Mouse (Mus musculus): Measurements from ENCODE around the gene Uqcr10. TPM values are rescaled to one million over a fixed set of nuclear protein-coding genes. Genes with fewer than 3 reads are reported as not detected.
"Not testable (repeated sequence)": the region's sequence is repeated elsewhere in the genome, so short reads cannot be mapped to it uniquely, and the experiment has no call there.

Gene Uqcr10
- polyA plus RNA-seq, 1 experiment from 2014 or later: 678 TPM

DNA sequence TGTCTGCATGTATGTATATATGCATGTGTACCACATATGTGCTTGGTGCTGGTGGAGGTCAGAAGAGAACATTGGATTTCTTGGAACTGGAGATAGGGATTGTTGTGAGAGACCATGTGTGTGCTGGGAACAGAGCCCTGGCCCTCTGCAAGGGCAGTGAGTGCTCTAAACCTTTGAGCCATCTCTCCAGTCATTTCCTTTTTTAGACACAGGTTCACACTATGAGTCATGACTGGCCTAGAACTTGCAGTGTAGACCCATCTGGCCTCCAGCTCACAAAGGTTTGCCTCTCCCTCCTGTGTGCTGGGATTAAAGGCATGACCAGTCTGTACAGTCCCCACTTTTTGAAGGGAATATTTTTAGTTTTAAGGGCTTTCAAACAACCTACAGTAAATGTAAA is 8.7 kb upstream of the Uqcr10 start:
- Histone ChIP-seq H3K4me3 (no peak overlapping the region), H3K27me3 (no peaks in the 10 kb centered on the region), H3K9me3 (no peaks in the 10 kb centered on the region), H3K4me2 (no peak overlapping the region), H3K36me3 (no peaks in the 10 kb centered on the region), H3K4me1 (replicated peaks) (no peaks in the 10 kb centered on the region), H3K27ac (replicated peaks) (no peak overlapping the region), H3K9ac (no peak overlapping the region)
- ATAC-seq (ENCODE audit: low FRiP score, low read depth): no peak

- not testable (repeated sequence) for ATAC-seq (ENCODE audit: low FRiP score, low read depth); H3K27ac ChIP-seq (replicated peaks); H3K36me3 ChIP-seq; H3K9me3 ChIP-seq; H3K4me1 ChIP-seq (replicated peaks); H3K27me3 ChIP-seq; H3K9ac ChIP-seq; H3K4me2 ChIP-seq; H3K4me3 ChIP-seq
- 95% methylated on average over 4 of the region's 4 CpGs for WGBS
Observed at GRCm38 (mm10) chr11:4710188-4710587, 6.0 kb upstream of the Uqcr10 start.

DNA sequence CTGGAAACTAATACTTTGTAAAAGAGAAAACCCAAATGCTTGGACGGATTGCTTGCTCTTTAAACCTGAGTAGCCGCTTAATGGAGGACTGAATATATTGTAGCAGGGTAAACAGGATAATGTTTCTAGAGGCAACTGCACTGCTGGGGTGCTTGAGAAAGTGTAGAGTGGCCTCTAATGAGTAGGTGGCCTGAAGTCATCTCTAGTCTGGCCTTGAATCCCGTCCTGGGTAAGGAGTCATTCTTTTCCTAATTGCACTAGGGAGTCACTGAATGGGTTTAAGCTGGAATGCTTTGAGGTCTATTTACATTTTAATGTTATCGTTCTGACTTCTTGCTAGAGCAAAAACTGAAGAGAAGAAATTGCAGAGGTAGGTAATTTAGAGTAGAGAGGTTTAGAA is 1.0 kb upstream of the Uqcr10 start:
- Histone ChIP-seq H3K9me3 (no peaks in the 10 kb centered on the region), H3K4me1 (replicated peaks) (peaks cover 17% of the 10 kb centered on the region), H3K9ac (peak overlapping the region; percentile 74), H3K4me2 (peak overlapping the region; percentile 84), H3K36me3 (peaks cover 8% of the 10 kb centered on the region; the same call in 1 of the 2 replicates), H3K4me3 (peak overlapping the region; percentile 68), H3K27me3 (no peaks in the 10 kb centered on the region), H3K27ac (replicated peaks) (no peak overlapping the region)
- 7% methylated on average over 4 of the region's 4 CpGs for WGBS
- no peak for ATAC-seq (ENCODE audit: low FRiP score, low read depth)

DNA sequence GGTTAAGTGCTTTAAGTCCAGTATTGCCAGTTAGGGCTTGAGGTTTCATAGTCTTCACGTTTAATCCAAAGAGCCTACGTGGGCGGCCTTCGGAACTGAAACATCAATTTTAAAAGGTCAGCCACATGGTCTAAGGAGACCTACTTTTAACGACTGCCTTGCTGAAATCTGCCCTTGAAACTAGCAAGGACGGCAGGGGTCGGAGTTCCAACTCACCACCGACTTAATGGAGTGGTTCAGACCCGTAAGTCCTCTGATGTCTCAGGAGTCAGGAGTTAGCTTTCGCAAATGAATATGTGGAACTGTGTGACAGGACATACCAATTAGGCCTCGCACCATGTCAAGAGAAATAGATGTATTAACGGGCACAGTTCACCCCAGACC is 462 bp downstream of the Uqcr10 start:
- Histone ChIP-seq H3K4me1 (replicated peaks) (peaks cover 17% of the 10 kb centered on the region), H3K27ac (replicated peaks) (peak overlapping the region; percentile 80), H3K9me3 (no peaks in the 10 kb centered on the region), H3K36me3 (peaks cover 8% of the 10 kb centered on the region; the same call in 1 of the 2 replicates), H3K9ac (peak overlapping the region; percentile 74), H3K27me3 (no peaks in the 10 kb centered on the region), H3K4me3 (peak overlapping the region; percentile 68), H3K4me2 (peak overlapping the region; percentile 84)
- peak; percentile 55 for ATAC-seq (ENCODE audit: low FRiP score, low read depth)
- WGBS: 6% methylated on average over 12 of the region's 12 CpGs

DNA sequence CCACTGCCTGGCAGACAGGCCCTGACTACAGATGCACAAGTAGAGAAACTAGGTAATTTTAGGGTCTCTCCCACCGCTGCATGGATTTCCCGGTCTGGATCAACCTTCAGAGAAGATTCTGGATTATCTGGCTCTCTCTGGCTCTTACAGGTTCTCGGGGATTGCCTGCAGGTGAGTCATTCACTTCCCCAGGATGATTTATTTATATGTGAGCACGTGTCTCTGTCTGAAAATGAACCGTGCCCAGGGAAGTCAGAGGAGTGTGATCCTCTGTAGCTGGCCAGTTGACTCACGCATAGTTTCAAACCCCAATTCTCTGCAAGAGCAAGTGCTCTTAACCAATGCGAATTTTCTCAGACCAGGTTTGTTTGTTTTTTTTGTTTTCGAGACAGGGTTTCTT is 3.4 kb downstream of the Uqcr10 start:
- no peak overlapping the region for H3K9ac ChIP-seq
- no peaks in the 10 kb centered on the region for H3K9me3 ChIP-seq
- 87% methylated on average over 8 of the region's 8 CpGs for WGBS
- H3K36me3 ChIP-seq: peaks cover 8% of the 10 kb centered on the region; the same call in 1 of the 2 replicates
- no peaks in the 10 kb centered on the region for H3K27me3 ChIP-seq
- H3K4me1 ChIP-seq (replicated peaks): peaks cover 17% of the 10 kb centered on the region
- ATAC-seq (ENCODE audit: low FRiP score, low read depth): no peak
- no peak overlapping the region for H3K4me2 ChIP-seq
- H3K27ac ChIP-seq (replicated peaks): no peak overlapping the region
- no peak overlapping the region for H3K4me3 ChIP-seq

- Histone ChIP-seq H3K4me3 (no peak overlapping the region), H3K27ac (replicated peaks) (no peak overlapping the region), H3K36me3 (peaks cover 8% of the 10 kb centered on the region; the same call in 1 of the 2 replicates), H3K4me1 (replicated peaks) (no peaks in the 10 kb centered on the region), H3K9ac (no peak overlapping the region), H3K4me2 (no peak overlapping the region), H3K27me3 (no peaks in the 10 kb centered on the region), H3K9me3 (no peaks in the 10 kb centered on the region)
- no peak for ATAC-seq (ENCODE audit: low FRiP score, low read depth)
- 59% methylated on average over 7 of the region's 7 CpGs for WGBS
Observed at GRCm38 (mm10) chr11:4697043-4697983, 6.8 kb downstream of the Uqcr10 start.

- Histone ChIP-seq H3K4me1 (replicated peaks) (no peaks in the 10 kb centered on the region), H3K27me3 (no peaks in the 10 kb centered on the region), H3K27ac (replicated peaks) (no peak overlapping the region), H3K4me3 (no peak overlapping the region), H3K4me2 (no peak overlapping the region), H3K36me3 (no peaks in the 10 kb centered on the region), H3K9ac (no peak overlapping the region), H3K9me3 (no peaks in the 10 kb centered on the region)
- ATAC-seq (ENCODE audit: low FRiP score, low read depth): no peak
- WGBS: 63% methylated on average over 11 of the region's 11 CpGs
Observed at GRCm38 (mm10) chr11:4692162-4692561, 12.0 kb downstream of the Uqcr10 start.

DNA sequence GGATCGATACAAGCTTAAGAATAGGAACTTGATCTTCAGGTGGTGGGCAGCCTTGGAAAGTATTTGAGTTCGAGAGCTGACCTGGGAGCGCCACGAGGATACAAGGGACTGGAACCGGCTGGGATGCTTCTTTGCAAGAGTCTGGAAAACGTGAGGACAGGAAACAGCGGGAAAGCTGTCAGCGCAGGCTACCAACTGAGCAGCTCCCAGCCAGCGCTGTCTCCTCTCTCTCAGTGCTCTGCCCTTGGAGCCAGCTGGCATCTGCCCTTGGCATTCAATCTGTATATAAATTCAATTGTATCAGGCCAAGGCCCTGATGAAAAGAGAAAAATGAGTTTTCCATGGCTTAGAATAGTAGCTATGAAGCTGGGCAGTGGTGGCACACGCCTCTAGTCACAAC is 12.9 kb downstream of the Uqcr10 start:
- Histone ChIP-seq H3K27me3 (no peaks in the 10 kb centered on the region), H3K9ac (no peak overlapping the region), H3K4me2 (no peak overlapping the region), H3K9me3 (no peaks in the 10 kb centered on the region), H3K27ac (replicated peaks) (no peak overlapping the region), H3K4me1 (replicated peaks) (no peaks in the 10 kb centered on the region), H3K36me3 (no peaks in the 10 kb centered on the region), H3K4me3 (no peak overlapping the region)
- 52% methylated on average over 10 of the region's 10 CpGs for WGBS
- no peak; the same call in 1 of the 2 replicates for ATAC-seq (ENCODE audit: low FRiP score, low read depth)

DNA sequence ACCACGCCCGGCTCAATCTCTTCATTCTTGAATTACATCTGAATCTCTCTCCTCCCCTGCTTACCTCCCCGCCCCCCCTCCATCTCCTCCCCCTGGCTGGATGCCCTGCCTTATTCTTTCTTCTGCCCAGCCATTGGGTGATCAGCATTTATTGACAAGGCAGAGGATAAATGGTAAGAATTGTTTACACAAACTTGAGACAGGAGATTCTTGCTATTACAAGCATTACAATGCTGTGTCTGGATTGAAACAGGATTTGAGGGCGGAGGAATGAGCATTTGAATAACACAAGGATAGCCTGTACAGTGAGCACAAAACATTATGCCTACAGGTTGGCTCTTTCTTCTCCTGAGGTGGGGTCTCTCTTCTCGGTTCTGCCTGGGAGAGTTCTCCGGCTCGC is 13.8 kb downstream of the Uqcr10 start:
- ATAC-seq (ENCODE audit: low FRiP score, low read depth): no peak
- Histone ChIP-seq H3K27me3 (no peaks in the 10 kb centered on the region), H3K36me3 (no peaks in the 10 kb centered on the region), H3K9ac (no peak overlapping the region), H3K4me1 (replicated peaks) (no peaks in the 10 kb centered on the region), H3K9me3 (no peaks in the 10 kb centered on the region), H3K27ac (replicated peaks) (no peak overlapping the region), H3K4me3 (no peak overlapping the region), H3K4me2 (no peak overlapping the region)
- 85% methylated on average over 7 of the region's 7 CpGs for WGBS

DNA sequence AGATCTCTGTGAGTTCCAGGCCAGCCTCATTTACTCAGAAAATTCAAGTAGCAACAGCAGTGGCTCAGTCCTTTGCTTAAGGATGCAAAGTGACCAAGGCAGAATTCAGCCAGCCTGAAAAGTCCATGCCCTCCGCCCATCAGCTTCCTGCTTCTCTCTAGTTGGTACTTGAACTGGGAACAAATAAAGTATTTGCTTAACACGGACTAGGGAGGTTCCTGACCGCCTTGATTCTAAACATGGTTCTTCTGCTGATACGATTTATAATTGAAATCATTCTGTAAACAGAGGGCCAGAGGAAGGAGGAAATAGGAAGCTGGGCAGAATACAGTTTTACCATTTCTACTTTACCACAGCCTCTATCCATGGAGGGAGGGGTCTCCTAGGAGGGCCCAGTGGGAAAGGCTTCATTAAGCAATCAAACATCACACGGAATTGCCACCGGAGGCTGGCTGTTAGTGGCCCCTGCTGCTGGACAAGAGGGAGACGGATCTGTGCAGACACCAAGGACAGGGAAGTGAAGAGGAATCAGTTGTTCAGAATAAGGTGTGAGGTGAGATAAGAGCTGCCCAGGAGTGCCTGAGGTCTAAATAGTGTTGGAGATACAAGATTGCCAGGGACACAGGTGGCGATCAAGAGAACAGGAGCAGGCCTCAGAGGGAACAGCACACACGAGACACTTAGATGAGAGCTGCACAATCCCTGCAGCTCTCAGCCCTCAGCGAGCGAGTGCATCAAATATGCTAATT is 15.3 kb downstream of the Uqcr10 start:
- Histone ChIP-seq H3K36me3 (no peaks in the 10 kb centered on the region), H3K4me3 (no peak overlapping the region), H3K27me3 (no peaks in the 10 kb centered on the region), H3K4me2 (no peak overlapping the region), H3K4me1 (replicated peaks) (no peaks in the 10 kb centered on the region), H3K9ac (no peak overlapping the region), H3K9me3 (no peaks in the 10 kb centered on the region), H3K27ac (replicated peaks) (no peak overlapping the region)
- 66% methylated on average over 11 of the region's 11 CpGs for WGBS
- ATAC-seq (ENCODE audit: low FRiP score, low read depth): no peak

DNA sequence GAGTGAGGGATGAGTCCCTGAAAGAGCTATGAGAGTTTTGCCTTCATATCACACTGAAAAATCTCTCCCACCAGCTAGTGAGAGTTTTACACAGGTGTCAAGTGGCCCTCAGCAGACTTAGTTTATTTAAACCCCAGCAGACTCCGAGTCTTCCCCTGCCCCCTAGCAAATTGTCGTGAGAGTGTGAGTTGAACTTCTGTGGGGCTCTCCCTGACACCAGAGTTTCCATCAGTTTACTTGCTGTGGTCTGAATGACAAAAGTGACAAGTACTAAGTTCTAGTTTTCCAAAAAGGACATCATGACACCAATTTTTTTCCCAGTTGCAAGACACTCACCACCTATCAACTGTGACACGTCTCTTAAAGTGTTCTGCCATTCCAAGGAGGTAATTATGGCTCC is 16.3 kb downstream of the Uqcr10 start:
- Histone ChIP-seq H3K4me1 (replicated peaks) (no peaks in the 10 kb centered on the region), H3K27me3 (no peaks in the 10 kb centered on the region), H3K4me3 (no peak overlapping the region), H3K27ac (replicated peaks) (no peak overlapping the region), H3K9me3 (no peaks in the 10 kb centered on the region), H3K4me2 (no peak overlapping the region), H3K9ac (no peak overlapping the region), H3K36me3 (peaks cover 8% of the 10 kb centered on the region)
- WGBS: 83% methylated on average over 3 of the region's 3 CpGs
- ATAC-seq (ENCODE audit: low FRiP score, low read depth): no peak

DNA sequence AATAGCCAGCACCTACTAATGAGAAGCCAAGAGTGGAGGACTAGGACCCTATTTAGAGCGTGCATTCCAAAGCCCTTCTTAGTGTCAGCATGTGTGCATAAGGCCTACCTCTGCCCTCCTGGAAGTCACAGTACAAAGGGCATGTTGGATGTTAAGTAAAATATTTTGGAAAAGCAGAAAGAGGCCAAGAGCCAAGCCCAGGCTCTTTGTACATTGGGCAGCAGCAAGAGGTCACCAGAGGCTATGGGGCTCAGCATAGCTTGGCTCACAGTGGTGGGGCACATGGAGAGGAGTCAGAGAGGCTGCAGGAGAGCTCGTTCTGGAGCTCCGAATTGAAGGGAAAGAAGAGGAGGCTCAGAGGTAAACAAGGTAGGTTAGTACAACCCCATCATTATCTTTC is 17.1 kb downstream of the Uqcr10 start:
- ATAC-seq (ENCODE audit: low FRiP score, low read depth): no peak
- Histone ChIP-seq H3K27ac (replicated peaks) (no peak overlapping the region), H3K4me1 (replicated peaks) (no peaks in the 10 kb centered on the region), H3K36me3 (peaks cover 14% of the 10 kb centered on the region), H3K27me3 (no peaks in the 10 kb centered on the region), H3K4me2 (no peak overlapping the region), H3K4me3 (no peak overlapping the region), H3K9ac (no peak overlapping the region), H3K9me3 (no peaks in the 10 kb centered on the region)
- WGBS: 83% methylated on average over 3 of the region's 3 CpGs

All from hindbrain, embryonic 15.5 days (tissue).